Comparison of ENCODE assay signal across 8 mouse cellular contexts in the genomic region with DNA sequence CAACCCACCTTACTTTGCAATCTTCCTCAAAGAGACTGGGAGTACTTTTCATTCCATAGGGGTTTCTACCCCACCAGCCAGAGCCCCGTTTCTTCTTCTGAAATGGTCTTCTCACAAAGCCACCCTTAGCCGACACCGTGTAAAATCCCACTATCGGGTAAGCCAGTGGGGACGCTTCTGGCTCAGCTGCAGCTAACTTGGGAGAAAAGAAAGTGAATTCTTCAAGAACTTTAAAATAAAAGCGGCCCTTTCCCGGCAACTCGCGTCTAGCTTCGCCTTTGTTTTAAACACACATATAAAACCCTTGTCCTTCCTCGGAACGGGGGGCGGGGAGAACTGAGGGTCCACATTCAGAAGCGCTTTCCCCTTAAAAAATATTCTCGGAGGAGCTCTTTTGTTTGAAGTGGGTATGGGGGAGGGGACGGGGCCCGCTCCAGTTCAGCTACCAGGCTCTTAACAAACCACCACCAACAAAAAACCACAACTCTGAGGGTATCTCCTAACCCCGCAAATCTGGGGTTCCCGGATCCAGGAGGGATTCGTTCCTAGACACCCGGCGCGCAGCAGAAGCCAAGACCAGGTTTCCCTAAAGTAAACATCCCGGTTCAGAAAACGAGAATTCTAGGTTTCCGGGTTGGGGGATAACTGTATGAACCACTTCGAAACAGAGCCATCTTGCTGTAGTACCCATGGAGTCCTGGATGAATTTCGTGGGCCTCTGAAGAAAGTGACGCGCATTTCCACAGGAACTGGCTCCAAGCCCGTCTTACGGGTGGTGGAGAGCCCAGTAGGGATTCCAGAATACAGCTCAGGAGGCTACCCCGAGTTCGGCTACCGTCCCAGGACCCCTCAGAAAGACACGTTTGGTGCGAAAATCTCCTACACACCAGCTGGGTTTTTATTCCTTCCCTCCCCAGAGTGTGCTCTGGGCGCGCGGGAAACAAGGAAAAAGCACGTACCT. TPM values are rescaled to one million over a fixed set of nuclear protein-coding genes. Genes with fewer than 3 reads are reported as not detected.
DNase-seq lines count a peak whose midpoint lies in the region; ATAC-seq and TF ChIP-seq lines count a peak whose summit lies in the region.

No protein-coding gene starts in this region.

- peak; percentile 48 for DNase-seq in cerebellum, adult 11 months
- DNase-seq in heart, postnatal 10 days, result peak; percentile 77 to 85
- peak; percentile 72 for DNase-seq in kidney, postnatal 14 days
- peak; percentile 67 for DNase-seq in lung, postnatal 14 days
- DNase-seq in splenic B cell, adult 2 months (ENCODE audit: low read depth, low spot score), result peak; percentile 27

- no peaks in the 10 kb centered on the region for H3K4me1 ChIP-seq in bone marrow, adult 2 months (ENCODE audit: control insufficient read depth, insufficient read depth, low read length)
- H3K4me1 ChIP-seq in forebrain, embryonic 12.5 days, result peaks cover 45% of the 10 kb centered on the region

- 0 out of 2 replicates have a peak, but pooled peaks cover 7% of the 10 kb centered on the region for H3K27me3 ChIP-seq in forebrain, embryonic 12.5 days
- H3K27me3 ChIP-seq in splenic B cell, adult 2 months (ENCODE audit: control insufficient read depth, insufficient read depth, low read length, poor library complexity, severe bottlenecking), result peaks cover 7% of the 10 kb centered on the region

- no peak for ATAC-seq in cerebellum, adult (ENCODE audit: insufficient number of reproducible peaks, low FRiP score, low TSS enrichment)
- ATAC-seq in forebrain, embryonic 12.5 days (ENCODE audit: low FRiP score), result no peak

- WGBS in bone marrow, adult 2 months, result under 1% methylated on average over 41 of the region's 41 CpGs
- WGBS in forebrain, embryonic 12.5 days, result under 1% methylated on average over 41 of the region's 41 CpGs

- H3K4me3 ChIP-seq in bone marrow, adult 2 months (replicated peaks; ENCODE audit: control insufficient read depth, low read depth, low read length), result peak overlapping the region; percentile 42
- H3K4me3 ChIP-seq in forebrain, embryonic 12.5 days (replicated peaks), result peak overlapping the region; percentile 90

- TF ChIP-seq CTCF in bone marrow, adult 2 months (IDR thresholded peaks at IDR 0.05; ENCODE audit: control insufficient read depth, insufficient read depth, low read length), result no peak

- intact Hi-C loops in heart, postnatal 10 days (cut with DNase I), result loop anchor here (1.0 to 2.0 kb wide), 4 partner anchors 38 to 119 kb away; a partner anchor contains a TSS

- H3K9me3 ChIP-seq in forebrain, embryonic 12.5 days, result no peaks in the 10 kb centered on the region

- peak overlapping the region; percentile 99 for H3K9ac ChIP-seq in forebrain, embryonic 12.5 days

- H3K27ac ChIP-seq in bone marrow, adult 2 months (ENCODE audit: control insufficient read depth, insufficient read depth, low read depth, low read length, poor library complexity), result 0 out of 2 replicates have a peak overlapping the region, but pooled peaks have one; percentile 37
- peak overlapping the region; percentile 97 for H3K27ac ChIP-seq in forebrain, embryonic 12.5 days

- H3K4me2 ChIP-seq in forebrain, embryonic 12.5 days, result peak overlapping the region; percentile 99

- no peak for TF ChIP-seq POLR2A in bone marrow, adult 2 months (IDR thresholded peaks at IDR 0.05; ENCODE audit: borderline replicate concordance, control insufficient read depth, low read depth, low read length)

- H3K36me3 ChIP-seq in forebrain, embryonic 12.5 days (replicated peaks), result peaks cover 3% of the 10 kb centered on the region
- H3K36me3 ChIP-seq in splenic B cell, adult 2 months (ENCODE audit: control insufficient read depth, insufficient read depth, low read length, poor library complexity, severe bottlenecking), result no peaks in the 10 kb centered on the region

RNA-seq across cellular contexts. Expression of a gene that starts 37.6 kb away (rescaled TPM):
- 23.3 and 37.7 TPM in 2 replicates for polyA plus RNA-seq in bone marrow, adult 2 months (2011; ENCODE audit: insufficient read depth, insufficient read length, low replicate concordance, missing spikeins)
- 88.6 and 91.3 TPM in 2 replicates for polyA plus RNA-seq in forebrain, embryonic 12.5 days (2016; fragmentation: Nextera tagmentation; extraction: Ambion mirVana)
- 100 to 1,000 TPM; 104 to 116 TPM for total RNA-seq in heart, postnatal 10 days (2021)

RNA-seq across cellular contexts. Expression of a gene that starts 44.0 kb away (rescaled TPM):
- polyA plus RNA-seq in bone marrow, adult 2 months (2011; ENCODE audit: insufficient read depth, insufficient read length, low replicate concordance, missing spikeins), result 2.2 and 5.8 TPM in 2 replicates
- 23.5 and 24.0 TPM in 2 replicates for polyA plus RNA-seq in forebrain, embryonic 12.5 days (2016; fragmentation: Nextera tagmentation; extraction: Ambion mirVana)
- 10 to 100 TPM in 1 of 2 experiments, 1 to 10 TPM in 1; 8.8 to 14.1 TPM for total RNA-seq in heart, postnatal 10 days (2021)

Comparison
In these comparisons a context has a peak if more than half of its experiments do, and no peak if none do; other contexts are left out.
1. DNase-seq: peak in every context shown above with its lines; median percentile 81 in heart, postnatal 10 days; 72 in kidney, postnatal 14 days; 67 in lung, postnatal 14 days; 48 in cerebellum, adult 11 months; 27 in splenic B cell, adult 2 months.